Mouse (Mus musculus): Measurements from ENCODE around the gene Cacna2d4. TPM values are rescaled to one million over a fixed set of nuclear protein-coding genes. Genes with fewer than 3 reads are reported as not detected.

Gene Cacna2d4
- polyA plus RNA-seq, 2 experiments, result 0.01 TPM; not detected in 1

DNA sequence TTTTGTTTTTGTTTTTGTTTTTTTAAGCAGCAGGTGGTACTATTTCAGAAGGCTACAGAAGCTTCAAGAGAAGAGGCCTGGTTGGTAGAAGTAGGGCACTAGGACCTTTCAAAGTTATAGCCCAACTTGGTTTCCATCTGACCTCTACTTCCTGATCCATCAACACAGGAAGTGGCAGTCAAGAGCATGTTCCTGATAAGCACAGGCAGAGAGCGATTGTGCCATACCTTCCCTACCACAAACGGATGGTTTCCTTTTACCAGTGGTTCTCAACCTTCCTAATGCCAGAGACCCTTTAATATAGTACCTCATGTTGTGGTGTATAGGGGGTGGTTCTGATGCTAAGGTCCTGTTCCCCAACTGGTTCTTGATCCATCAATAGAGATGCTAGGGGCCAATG lies 141.3 kb downstream of the Cacna2d4 start:
- peak in 2 of 3 experiments; percentile 33 to 39 for DNase-seq (ENCODE audit: low read depth in 3 of 3, low spot score in 3 of 3)
- 3% methylated on average over 2 of the region's 2 CpGs for WGBS (ENCODE audit: insufficient replicate concordance)
- Histone ChIP-seq H3K9me3 (ENCODE audit: control insufficient read depth, low read length) (no peaks in the 10 kb centered on the region), H3K9ac (replicated peaks) (no peak overlapping the region), H3K4me1 (replicated peaks; ENCODE audit: control insufficient read depth in 2 of 2, insufficient read depth in 2 of 2, low read length in 1 of 2) (peaks cover 18 to 41% of the 10 kb centered on the region in 2 experiments), H3K36me3 (replicated peaks; ENCODE audit: control insufficient read depth, insufficient read depth, low read depth) (no peaks in the 10 kb centered on the region; the same call in 1 of the 2 replicates), H3K27me3 (ENCODE audit: control insufficient read depth, insufficient read depth, low read length) (no peaks in the 10 kb centered on the region), H3K27ac (no peak overlapping the region), H3K4me2 (ENCODE audit: low read depth) (peak overlapping the region; percentile 3), H3K4me3 (ENCODE audit: insufficient read depth in 1 of 2, low read depth in 2 of 2, low read length in 2 of 2) (no peak overlapping the region)
- ATAC-seq (ENCODE audit: insufficient read depth), result peak; percentile 55; the same call in 1 of the 2 replicates
- TF ChIP-seq EP300 (IDR thresholded peaks at IDR 0.05; ENCODE audit: low read depth), result no peak
- no peak for TF ChIP-seq CTCF (IDR thresholded peaks at IDR 0.05; ENCODE audit: low read depth)

DNA sequence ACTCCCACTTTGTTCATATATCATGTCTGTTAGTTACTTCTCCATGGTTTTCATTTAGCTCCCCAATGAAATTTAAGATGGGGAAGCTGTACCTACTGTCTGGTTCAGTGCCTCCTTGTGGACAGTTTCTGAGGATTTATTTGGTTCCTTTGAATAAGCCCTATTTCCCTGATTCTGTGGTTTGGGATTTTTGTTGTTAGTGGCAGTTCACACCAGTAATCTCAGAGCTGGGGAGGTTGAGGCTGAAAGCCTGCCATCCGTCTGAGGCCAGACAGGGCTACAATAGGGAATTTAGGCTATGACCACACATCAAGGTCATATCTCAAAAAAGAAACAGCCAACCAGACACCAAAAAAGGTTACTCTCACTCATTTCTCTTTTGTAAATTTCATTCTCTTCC lies 142.3 kb downstream of the Cacna2d4 start:
- DNase-seq (ENCODE audit: low read depth in 3 of 3, low spot score in 3 of 3), result no peak
- H3K9me3 ChIP-seq (ENCODE audit: control insufficient read depth, low read length), result no peaks in the 10 kb centered on the region
- WGBS (ENCODE audit: insufficient replicate concordance), result 57% methylated on average over 1 of the region's 1 CpGs

DNA sequence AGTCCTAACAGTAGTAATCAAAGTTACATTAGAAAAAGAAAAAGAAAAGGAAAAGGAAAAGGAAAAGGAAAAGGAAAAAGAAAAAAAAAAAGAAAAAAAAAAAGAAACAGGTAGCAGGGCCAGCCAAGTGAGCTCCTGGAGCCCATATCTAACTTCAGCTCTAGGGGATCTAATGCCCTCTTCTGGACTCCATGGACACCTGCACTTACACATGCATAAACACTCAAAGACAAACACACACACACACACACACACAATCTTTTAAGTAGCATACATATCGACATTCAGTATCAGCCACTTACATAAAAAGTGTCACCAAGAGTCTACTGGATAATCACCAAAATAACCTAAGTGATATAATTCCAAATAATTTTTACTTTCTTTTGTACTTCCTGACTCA lies 149.3 kb downstream of the Cacna2d4 start:
- no peaks in the 10 kb centered on the region; the same call in 1 of the 2 replicates for H3K36me3 ChIP-seq (replicated peaks; ENCODE audit: control insufficient read depth, insufficient read depth, low read depth)
- no peak overlapping the region for H3K27ac ChIP-seq
- ATAC-seq (ENCODE audit: insufficient read depth), result no peak
- TF ChIP-seq EP300 (IDR thresholded peaks at IDR 0.05; ENCODE audit: low read depth) (no peak), CTCF (IDR thresholded peaks at IDR 0.05; ENCODE audit: low read depth) (peak; percentile 39; the same call in 1 of the 2 replicates)
- no peak overlapping the region for H3K4me2 ChIP-seq (ENCODE audit: low read depth)
- H3K9me3 ChIP-seq (ENCODE audit: control insufficient read depth, low read length), result no peaks in the 10 kb centered on the region
- H3K4me1 ChIP-seq (replicated peaks; ENCODE audit: control insufficient read depth in 2 of 2, insufficient read depth in 2 of 2, low read length in 1 of 2), result peaks cover 16% of the 10 kb centered on the region in 2 experiments
- DNase-seq (ENCODE audit: low read depth in 3 of 3, low spot score in 3 of 3), result no peak
- H3K27me3 ChIP-seq (ENCODE audit: control insufficient read depth, insufficient read depth, low read length), result no peaks in the 10 kb centered on the region
- 78% methylated on average over 1 of the region's 1 CpGs for WGBS (ENCODE audit: insufficient replicate concordance)
- no peak overlapping the region for H3K9ac ChIP-seq (replicated peaks)
- no peak overlapping the region for H3K4me3 ChIP-seq (ENCODE audit: insufficient read depth in 1 of 2, low read depth in 2 of 2, low read length in 2 of 2)

More for the DNA sequence above, 142.3 kb downstream of the Cacna2d4 start:
- TF ChIP-seq EP300 (IDR thresholded peaks at IDR 0.05; ENCODE audit: low read depth) (no peak), CTCF (IDR thresholded peaks at IDR 0.05; ENCODE audit: low read depth) (no peak)
- no peak overlapping the region for H3K4me3 ChIP-seq (ENCODE audit: insufficient read depth in 1 of 2, low read depth in 2 of 2, low read length in 2 of 2)
- no peaks in the 10 kb centered on the region for H3K27me3 ChIP-seq (ENCODE audit: control insufficient read depth, insufficient read depth, low read length)
- no peak overlapping the region for H3K4me2 ChIP-seq (ENCODE audit: low read depth)
- H3K4me1 ChIP-seq (replicated peaks; ENCODE audit: control insufficient read depth in 2 of 2, insufficient read depth in 2 of 2, low read length in 1 of 2), result peaks cover 13 to 35% of the 10 kb centered on the region in 2 experiments
- H3K36me3 ChIP-seq (replicated peaks; ENCODE audit: control insufficient read depth, insufficient read depth, low read depth), result no peaks in the 10 kb centered on the region; the same call in 1 of the 2 replicates
- no peak for ATAC-seq (ENCODE audit: insufficient read depth)
- no peak overlapping the region for H3K27ac ChIP-seq
- H3K9ac ChIP-seq (replicated peaks), result no peak overlapping the region

DNA sequence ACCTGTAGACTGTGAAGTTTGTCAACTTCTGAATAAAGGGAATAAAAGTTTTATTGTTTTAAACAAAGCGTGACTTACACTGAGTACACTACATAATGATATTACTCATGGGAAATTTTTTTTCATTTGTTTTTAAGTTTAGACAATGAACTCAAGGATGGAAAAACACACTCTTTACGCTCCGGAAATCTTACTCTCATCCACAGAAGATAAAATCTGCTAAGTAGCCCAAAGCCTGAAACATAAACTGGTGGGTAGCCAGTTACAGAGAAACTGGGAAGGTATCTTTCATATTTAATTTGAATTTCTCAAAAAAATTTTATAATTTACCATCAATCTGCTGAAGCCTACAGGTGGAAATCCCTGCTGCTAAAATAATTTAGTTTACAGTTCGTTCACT lies 150.1 kb downstream of the Cacna2d4 start:
- Histone ChIP-seq H3K4me2 (ENCODE audit: low read depth) (peak overlapping the region; percentile 84; the same call in 1 of the 2 replicates), H3K9ac (replicated peaks) (no peak overlapping the region), H3K9me3 (ENCODE audit: control insufficient read depth, low read length) (no peaks in the 10 kb centered on the region), H3K36me3 (replicated peaks; ENCODE audit: control insufficient read depth, insufficient read depth, low read depth) (no peaks in the 10 kb centered on the region; the same call in 1 of the 2 replicates), H3K27ac (no peak overlapping the region), H3K4me1 (replicated peaks; ENCODE audit: control insufficient read depth in 2 of 2, insufficient read depth in 2 of 2, low read length in 1 of 2) (peaks cover 16% of the 10 kb centered on the region in 2 experiments), H3K4me3 (ENCODE audit: insufficient read depth in 1 of 2, low read depth in 2 of 2, low read length in 2 of 2) (peak overlapping the region in 1 of 2 experiments; percentile 92; a peak in 1 of 4 replicates), H3K27me3 (ENCODE audit: control insufficient read depth, insufficient read depth, low read length) (no peaks in the 10 kb centered on the region)
- 71% methylated on average over 4 of the region's 4 CpGs for WGBS (ENCODE audit: insufficient replicate concordance)
- ATAC-seq (ENCODE audit: insufficient read depth) (no peak), DNase-seq (ENCODE audit: low read depth in 3 of 3, low spot score in 3 of 3) (no peak)
- TF ChIP-seq EP300 (IDR thresholded peaks at IDR 0.05; ENCODE audit: low read depth) (no peak), CTCF (IDR thresholded peaks at IDR 0.05; ENCODE audit: low read depth) (no peak)

DNA sequence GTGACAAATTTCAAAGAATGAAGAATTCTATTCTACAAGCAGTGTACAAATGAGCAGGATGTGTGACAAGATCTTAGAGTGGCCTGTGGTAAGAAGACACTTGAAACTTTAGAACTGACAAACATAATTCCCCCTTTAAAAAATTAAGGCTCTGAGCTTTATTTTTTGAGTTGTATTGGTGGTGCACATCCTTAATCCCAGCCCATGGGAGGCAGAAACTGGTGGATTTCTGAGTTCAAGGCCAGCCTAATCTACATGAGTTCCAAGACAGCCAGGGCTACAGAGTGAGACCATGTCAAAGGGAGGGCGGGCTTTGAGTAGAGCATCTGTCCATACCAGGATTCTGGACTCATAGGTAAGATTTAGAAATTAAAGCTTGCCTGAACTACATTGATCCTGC lies 150.5 kb downstream of the Cacna2d4 start:
- Histone ChIP-seq H3K27ac (no peak overlapping the region), H3K36me3 (replicated peaks; ENCODE audit: control insufficient read depth, insufficient read depth, low read depth) (no peaks in the 10 kb centered on the region; the same call in 1 of the 2 replicates), H3K9ac (replicated peaks) (peak overlapping the region; percentile 95), H3K4me2 (ENCODE audit: low read depth) (peak overlapping the region; percentile 84), H3K4me3 (ENCODE audit: insufficient read depth in 1 of 2, low read depth in 2 of 2, low read length in 2 of 2) (peak overlapping the region; percentile 92 to 98; a peak in 3 of 4 replicates), H3K27me3 (ENCODE audit: control insufficient read depth, insufficient read depth, low read length) (no peaks in the 10 kb centered on the region), H3K9me3 (ENCODE audit: control insufficient read depth, low read length) (no peaks in the 10 kb centered on the region), H3K4me1 (replicated peaks; ENCODE audit: control insufficient read depth in 2 of 2, insufficient read depth in 2 of 2, low read length in 1 of 2) (peaks cover 16% of the 10 kb centered on the region in 2 experiments)
- DNase-seq (ENCODE audit: low read depth in 3 of 3, low spot score in 3 of 3) (no peak), ATAC-seq (ENCODE audit: insufficient read depth) (no peak)
- TF ChIP-seq CTCF (IDR thresholded peaks at IDR 0.05; ENCODE audit: low read depth) (no peak), EP300 (IDR thresholded peaks at IDR 0.05; ENCODE audit: low read depth) (no peak)
- WGBS (ENCODE audit: insufficient replicate concordance), result 59% methylated on average over 1 of the region's 1 CpGs

Data from liver, embryonic 14.5 days (tissue).